Mouse (Mus musculus) forebrain, embryonic 13.5 days (tissue): ENCODE results near the gene Vmn1r217. TPM values are rescaled to one million over a fixed set of nuclear protein-coding genes. Genes with fewer than 3 reads are reported as not detected.
"Not testable (repeated sequence)": the region's sequence is repeated elsewhere in the genome, so short reads cannot be mapped to it uniquely, and the experiment has no call there.

Experiments
- ATAC-seq: fragments of 200-750 bp; cut with Nextera tagmentation; 2 replicates; pipeline ENCODE4 v1.8.0; 2017
- H3K27ac ChIP-seq: fragments of 300-500 bp; sonication (generic); 2 replicates; pipeline ENCODE4 v1.5.1; 2015; ENCODE audit warnings: inconsistent platforms, mild to moderate bottlenecking, moderate library complexity
- H3K27me3 ChIP-seq: fragments of 300-500 bp; sonication (generic); 2 replicates; pipeline ENCODE4 v1.6.1; 2015; ENCODE audit warnings: mild to moderate bottlenecking, inconsistent platforms
- H3K36me3 ChIP-seq: fragments of 300-500 bp; sonication (generic); 2 replicates; pipeline ENCODE4 v1.6.1; 2015; ENCODE audit warnings: mild to moderate bottlenecking, inconsistent platforms; ENCODE audit not compliant: poor library complexity, severe bottlenecking
- H3K4me1 ChIP-seq: fragments of 300-500 bp; sonication (generic); 2 replicates; pipeline ENCODE4 v1.6.1; 2015; ENCODE audit warnings: inconsistent platforms
- H3K4me2 ChIP-seq: fragments of 300-500 bp; sonication (generic); 2 replicates; pipeline ENCODE4 v1.6.1; 2015; ENCODE audit warnings: inconsistent platforms, mild to moderate bottlenecking, moderate library complexity
- H3K4me3 ChIP-seq: fragments of 300-500 bp; sonication (generic); 2 replicates; pipeline ENCODE4 v1.5.1; 2015; ENCODE audit warnings: mild to moderate bottlenecking, inconsistent platforms
- H3K9ac ChIP-seq: fragments of 300-500 bp; sonication (generic); 2 replicates; pipeline ENCODE4 v1.6.1; 2015; ENCODE audit warnings: mild to moderate bottlenecking, inconsistent platforms
- H3K9me3 ChIP-seq: fragments of 300-500 bp; sonication (generic); replicated peaks from 2 replicates; pipeline ENCODE4 v1.6.1; 2016; ENCODE audit warnings: inconsistent platforms
- WGBS: fragments of 180-500 bp; shearing (Covaris S2); methylation state at CpG from one replicate; pipeline ENCODE4 v1.1.7; 2015; 5-methylcytosine and 5-hydroxymethylcytosine counted together
- polyA plus RNA-seq: library from polyadenylated mRNA; unstranded; fragments of >200 nt; fragmentation: Nextera tagmentation; extraction: Ambion mirVana; gene quantifications from 2 replicates; pipeline ENCODE4 v1.2.1, GENCODE M21; 2015

Vmn1r217 gene
- polyA plus RNA-seq = not detected in 2 replicates

DNA sequence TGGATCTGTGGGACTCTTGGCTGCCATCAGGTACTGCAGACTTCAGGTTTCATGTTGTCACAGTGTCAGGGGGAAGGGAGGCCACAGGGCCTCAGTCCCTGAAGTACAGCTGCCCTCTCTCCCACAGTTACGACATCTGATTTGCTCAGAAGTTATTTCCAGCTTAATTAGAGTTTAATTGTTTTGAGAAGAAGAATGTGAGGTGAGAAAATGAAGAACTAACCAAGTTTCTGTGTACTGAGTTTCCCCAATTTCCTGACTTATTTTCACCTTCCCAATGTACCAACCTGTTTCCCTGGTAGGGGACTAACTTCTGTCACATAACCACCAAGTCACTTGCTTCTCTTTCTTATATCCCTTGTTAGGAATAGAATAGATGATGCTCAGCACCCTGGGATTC, at the start of gene Vmn1r217:
Vmn1r217 (minus strand) TSS at position 101 of the 400 bp plus-strand sequence.
- not testable (repeated sequence) for H3K36me3 ChIP-seq, H3K4me2 ChIP-seq
- WGBS = 86% methylated on average over 1 of the region's 1 CpGs

DNA sequence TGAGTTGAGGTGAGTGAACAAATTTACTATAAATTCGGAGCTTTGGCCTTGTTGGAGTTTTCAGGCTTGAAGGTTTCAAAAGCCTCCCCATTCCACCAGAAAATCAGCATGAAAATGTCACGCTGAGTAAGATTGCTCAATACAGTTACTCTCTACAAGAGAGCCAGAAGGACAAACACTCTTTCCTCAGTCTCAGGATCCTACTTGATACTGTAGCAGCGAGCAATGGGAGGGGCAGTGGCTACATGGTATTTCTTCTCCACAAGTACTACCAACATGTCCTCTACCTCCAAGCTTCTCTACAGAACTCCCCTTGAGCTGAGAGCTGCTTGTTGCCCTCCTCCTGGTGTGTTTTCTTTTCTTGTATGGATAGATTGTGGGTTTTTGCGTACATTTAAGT, 48.4 kb upstream of the Vmn1r217 start:
- 86% methylated on average over 4 of the region's 4 CpGs for WGBS
- H3K9me3 ChIP-seq, H3K4me3 ChIP-seq, ATAC-seq, H3K27ac ChIP-seq, H3K9ac ChIP-seq, H3K36me3 ChIP-seq, H3K27me3 ChIP-seq, H3K4me2 ChIP-seq, H3K4me1 ChIP-seq: not testable (repeated sequence)

More for the DNA sequence above, at the start of gene Vmn1r217:
- not testable (repeated sequence) for ATAC-seq, H3K27ac ChIP-seq, H3K27me3 ChIP-seq, H3K4me3 ChIP-seq, H3K4me1 ChIP-seq, H3K9me3 ChIP-seq, H3K9ac ChIP-seq

GRCm38 (mm10) chr13:23159012-23159411, 41.0 kb upstream of the Vmn1r217 start, which contains the start of gene Vmn1r219:
TSS of gene Vmn1r219 (plus strand) at chr13:23159312.
- no peak for ATAC-seq
- Histone ChIP-seq H3K9ac (no peak within 1 kb of the TSS), H3K36me3 (no peaks in the 10 kb centered on the region), H3K4me1 (peaks cover 6% of the 10 kb centered on the region), H3K9me3 (no peaks in the 10 kb centered on the region), H3K4me3 (no peak within 1 kb of the TSS), H3K4me2 (no peak within 1 kb of the TSS), H3K27me3 (no peaks in the 10 kb centered on the region), H3K27ac (no peak within 1 kb of the TSS)
- 82% methylated on average over 4 of the region's 4 CpGs for WGBS

GRCm38 (mm10) chr13:23157848-23158247, 39.8 kb upstream of the Vmn1r217 start:
- Histone ChIP-seq H3K4me3 (no peak overlapping the region), H3K9ac (no peak overlapping the region), H3K9me3 (no peaks in the 10 kb centered on the region), H3K36me3 (no peaks in the 10 kb centered on the region), H3K4me2 (no peak overlapping the region), H3K27ac (no peak overlapping the region), H3K4me1 (peaks cover 6% of the 10 kb centered on the region), H3K27me3 (no peaks in the 10 kb centered on the region)
- 70% methylated on average over 3 of the region's 3 CpGs for WGBS
- ATAC-seq = peak; percentile 38; the same call in 1 of the 2 replicates

DNA sequence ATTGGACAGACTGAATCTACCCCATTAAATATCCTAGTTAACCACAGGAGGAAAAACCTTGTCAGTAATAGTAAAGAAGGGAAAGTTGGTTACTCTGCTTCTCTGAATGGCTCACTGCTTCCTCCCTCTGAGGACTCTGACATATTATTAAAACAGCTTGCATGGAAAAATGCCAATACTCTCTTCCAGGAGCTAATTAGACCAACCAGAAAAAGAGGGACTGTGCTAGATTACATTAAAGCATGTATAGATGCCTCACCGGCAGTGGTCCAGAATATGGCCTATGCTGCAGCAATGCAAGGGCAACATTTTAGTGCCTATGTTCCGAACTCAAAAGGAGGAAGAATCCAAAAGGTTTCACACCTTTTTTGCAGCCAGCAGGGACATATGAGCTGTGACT, 20.9 kb upstream of the Vmn1r217 start:
- peak; percentile 78 for ATAC-seq

GRCm38 (mm10) chr13:23133501-23133900, 15.5 kb upstream of the Vmn1r217 start:
- no peak for ATAC-seq
- Histone ChIP-seq H3K27ac (no peak overlapping the region), H3K27me3 (no peaks in the 10 kb centered on the region), H3K9ac (no peak overlapping the region), H3K4me1 (no peaks in the 10 kb centered on the region), H3K9me3 (no peaks in the 10 kb centered on the region), H3K4me2 (no peak overlapping the region), H3K36me3 (no peaks in the 10 kb centered on the region), H3K4me3 (no peak overlapping the region)
- WGBS = 71% methylated on average over 1 of the region's 1 CpGs

More for the DNA sequence above, 20.9 kb upstream of the Vmn1r217 start:
- Histone ChIP-seq H3K4me3 (no peak overlapping the region), H3K27me3 (no peaks in the 10 kb centered on the region), H3K4me1 (no peaks in the 10 kb centered on the region), H3K9me3 (no peaks in the 10 kb centered on the region), H3K4me2 (no peak overlapping the region), H3K27ac (no peak overlapping the region), H3K36me3 (no peaks in the 10 kb centered on the region), H3K9ac (no peak overlapping the region)
- 71% methylated on average over 2 of the region's 2 CpGs for WGBS

GRCm38 (mm10) chr13:23133099-23133498, 15.1 kb upstream of the Vmn1r217 start, which contains the start of gene Vmn1r218:
TSS of gene Vmn1r218 (plus strand) at chr13:23133155.
- no peaks in the 10 kb centered on the region for H3K36me3 ChIP-seq
- no peak within 1 kb of the TSS for H3K9ac ChIP-seq
- H3K27ac ChIP-seq = no peak within 1 kb of the TSS
- H3K9me3 ChIP-seq = no peaks in the 10 kb centered on the region
- ATAC-seq = no peak
- H3K4me1 ChIP-seq = no peaks in the 10 kb centered on the region
- no peaks in the 10 kb centered on the region for H3K27me3 ChIP-seq
- H3K4me2 ChIP-seq = no peak within 1 kb of the TSS
- 79% methylated on average over 3 of the region's 3 CpGs for WGBS
- no peak within 1 kb of the TSS for H3K4me3 ChIP-seq

DNA sequence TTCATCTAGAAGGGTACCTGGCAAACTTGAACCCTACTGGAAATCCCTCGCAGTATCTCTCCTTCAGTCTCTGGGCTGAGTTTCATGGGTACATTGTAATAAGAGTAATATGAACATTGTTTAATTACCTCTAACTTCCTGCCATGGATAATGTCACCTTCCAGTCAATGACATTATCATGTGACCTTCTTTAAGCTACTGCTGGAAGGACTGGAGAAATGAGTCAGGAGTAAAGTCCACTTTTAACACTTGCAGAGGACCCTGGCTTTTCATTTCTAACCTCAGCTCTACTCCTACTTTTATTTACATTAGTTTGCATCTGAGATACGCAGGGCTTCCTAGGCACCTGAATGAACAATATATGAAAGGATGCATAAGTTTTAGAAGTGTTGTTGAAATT, 2.6 kb upstream of the Vmn1r217 start:
- 89% methylated on average over 2 of the region's 2 CpGs for WGBS
- Histone ChIP-seq H3K9ac (no peak overlapping the region), H3K4me2 (no peak overlapping the region), H3K27me3 (no peaks in the 10 kb centered on the region), H3K4me1 (no peaks in the 10 kb centered on the region), H3K27ac (no peak overlapping the region), H3K9me3 (no peaks in the 10 kb centered on the region), H3K4me3 (no peak overlapping the region), H3K36me3 (no peaks in the 10 kb centered on the region)
- ATAC-seq = no peak

DNA sequence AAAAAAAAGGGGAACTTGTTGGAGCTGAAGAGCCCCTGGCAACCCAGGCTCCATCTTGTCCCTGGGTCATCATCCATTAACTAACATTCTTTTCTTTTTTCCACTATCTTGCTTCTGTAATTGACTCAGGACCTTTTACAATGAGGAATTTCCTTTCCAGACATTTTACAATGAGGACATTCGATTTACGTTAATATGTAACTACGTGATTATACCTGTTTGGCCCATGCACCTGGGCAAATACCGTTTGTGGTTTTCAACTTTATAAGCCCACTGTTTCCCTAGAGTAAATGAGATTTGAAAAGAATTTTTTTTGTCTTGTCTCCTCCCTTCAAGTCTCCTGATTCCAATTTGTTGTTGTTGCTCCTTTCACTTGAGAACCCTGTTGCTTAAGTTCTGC, 23.6 kb downstream of the Vmn1r217 start:
- no peak for ATAC-seq
- H3K4me1 ChIP-seq = no peaks in the 10 kb centered on the region
- no peak overlapping the region for H3K4me2 ChIP-seq
- no peaks in the 10 kb centered on the region for H3K27me3 ChIP-seq
- H3K9me3 ChIP-seq = no peaks in the 10 kb centered on the region
- no peak overlapping the region for H3K4me3 ChIP-seq
- H3K9ac ChIP-seq = no peak overlapping the region
- H3K27ac ChIP-seq = no peak overlapping the region
- 94% methylated on average over 4 of the region's 4 CpGs for WGBS
- H3K36me3 ChIP-seq = no peaks in the 10 kb centered on the region

GRCm38 (mm10) chr13:23069312-23069711, 48.7 kb downstream of the Vmn1r217 start:
- ATAC-seq = no peak
- Histone ChIP-seq H3K4me2 (no peak overlapping the region), H3K27me3 (no peaks in the 10 kb centered on the region), H3K27ac (no peak overlapping the region), H3K4me3 (no peak overlapping the region), H3K4me1 (no peaks in the 10 kb centered on the region), H3K9ac (no peak overlapping the region), H3K36me3 (no peaks in the 10 kb centered on the region), H3K9me3 (no peaks in the 10 kb centered on the region)
- 91% methylated on average over 2 of the region's 2 CpGs for WGBS

GRCm38 (mm10) chr13:23067725-23068124, 50.3 kb downstream of the Vmn1r217 start, which contains the start of gene Vmn1r215:
TSS of gene Vmn1r215 (plus strand) at chr13:23068025.
- Histone ChIP-seq H3K4me3 (no peak within 1 kb of the TSS), H3K4me1 (no peaks in the 10 kb centered on the region), H3K9ac (no peak within 1 kb of the TSS), H3K9me3 (no peaks in the 10 kb centered on the region), H3K4me2 (no peak within 1 kb of the TSS), H3K27ac (no peak within 1 kb of the TSS), H3K36me3 (no peaks in the 10 kb centered on the region), H3K27me3 (no peaks in the 10 kb centered on the region)
- WGBS = 77% methylated on average over 1 of the region's 1 CpGs
- no peak for ATAC-seq

- H3K27ac ChIP-seq = no peak overlapping the region
- no peaks in the 10 kb centered on the region for H3K4me1 ChIP-seq
- no peak overlapping the region for H3K4me3 ChIP-seq
- H3K27me3 ChIP-seq = no peaks in the 10 kb centered on the region
- H3K36me3 ChIP-seq = no peaks in the 10 kb centered on the region
- H3K9me3 ChIP-seq = no peaks in the 10 kb centered on the region
- H3K9ac ChIP-seq = no peak overlapping the region
- no peak for ATAC-seq
- 56% methylated on average over 1 of the region's 1 CpGs for WGBS
- H3K4me2 ChIP-seq = no peak overlapping the region
Observed at GRCm38 (mm10) chr13:23057778-23058177, 60.2 kb downstream of the Vmn1r217 start.
